Mouse (Mus musculus) kidney, postnatal 10 days (tissue): ENCODE measurements around the gene Gm9817.
"Not testable (repeated sequence)": the region's sequence is repeated elsewhere in the genome, so short reads cannot be mapped to it uniquely, and the experiment has no call there.

Experiments
- DNase-seq: peaks from one replicate; pipeline ENCODE4 v3.0.0; 2021; ENCODE audit warnings: mixed read lengths

Gm9817 gene

GRCm38 (mm10) chr13:45078392-45078791 is at the start of gene Gm9817:
Gene Gm9817 (plus strand): TSS chr13:45078692.
- not testable (repeated sequence) for DNase-seq

DNA sequence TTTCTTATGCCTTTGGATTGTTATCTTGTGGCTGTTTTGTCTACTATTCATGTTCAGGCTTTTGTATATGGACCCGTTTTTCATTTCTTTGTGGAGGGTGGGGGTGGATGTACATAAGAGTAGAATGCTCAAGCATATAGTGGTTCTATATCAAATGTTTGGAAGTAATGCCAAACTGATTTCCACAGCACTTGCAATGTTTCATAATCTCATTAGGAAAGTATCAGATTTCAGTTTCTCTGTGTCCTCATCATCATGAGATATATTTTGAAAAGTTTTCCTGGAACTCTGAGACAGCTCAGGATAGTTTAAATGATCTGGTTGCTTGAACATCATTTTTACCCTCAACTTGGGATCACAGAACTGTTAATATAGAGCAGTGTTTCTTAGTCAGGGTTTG is 48.7 kb upstream of the Gm9817 start:
- no peak for DNase-seq

DNA sequence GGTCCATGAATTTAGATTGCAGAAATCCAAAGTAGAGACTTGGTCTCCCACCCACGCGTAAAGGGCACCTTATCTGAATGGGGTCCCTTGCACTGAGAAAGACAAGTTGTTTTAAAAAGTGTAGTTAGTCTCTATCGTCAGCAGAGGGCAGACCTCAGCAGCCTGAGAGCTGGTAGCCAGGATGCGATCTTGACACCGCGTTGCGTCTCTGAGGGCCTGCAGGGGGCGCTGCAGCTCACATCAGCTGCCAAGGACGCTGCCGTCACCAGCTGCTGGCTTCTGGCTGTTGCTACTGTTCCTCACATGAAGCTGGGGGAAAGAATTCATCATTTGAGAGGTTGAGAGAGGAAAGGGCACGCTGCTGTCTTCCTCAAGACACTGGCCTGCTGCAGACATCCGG is 47.7 kb upstream of the Gm9817 start:
- DNase-seq: peak; percentile 95

DNA sequence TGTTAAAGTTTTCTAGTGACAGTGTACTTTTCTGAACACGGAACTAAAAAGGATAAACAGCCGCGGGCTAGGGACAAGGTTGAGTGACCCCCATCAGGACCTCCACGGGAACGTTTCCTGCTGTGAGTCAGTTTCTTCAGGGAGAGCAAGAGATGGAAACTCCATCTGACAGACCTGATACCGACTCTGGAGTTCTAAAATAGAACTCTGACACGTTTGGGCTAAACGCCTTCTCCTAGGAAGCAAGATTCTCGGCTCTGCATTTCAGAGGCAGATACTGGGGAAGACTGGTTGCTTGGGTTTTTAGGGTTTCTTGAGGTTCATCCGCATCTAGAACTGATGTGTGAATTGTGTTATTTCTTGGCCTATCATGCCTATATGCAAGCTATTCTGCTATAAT is 47.2 kb upstream of the Gm9817 start:
- no peak for DNase-seq

GRCm38 (mm10) chr13:45031748-45032147 is 46.7 kb upstream of the Gm9817 start:
- peak; percentile 37 for DNase-seq

- no peak for DNase-seq
Observed at GRCm38 (mm10) chr13:45032484-45032883, 46.0 kb upstream of the Gm9817 start.

- no peak for DNase-seq
Observed at GRCm38 (mm10) chr13:45033360-45033759, 45.1 kb upstream of the Gm9817 start.

DNA sequence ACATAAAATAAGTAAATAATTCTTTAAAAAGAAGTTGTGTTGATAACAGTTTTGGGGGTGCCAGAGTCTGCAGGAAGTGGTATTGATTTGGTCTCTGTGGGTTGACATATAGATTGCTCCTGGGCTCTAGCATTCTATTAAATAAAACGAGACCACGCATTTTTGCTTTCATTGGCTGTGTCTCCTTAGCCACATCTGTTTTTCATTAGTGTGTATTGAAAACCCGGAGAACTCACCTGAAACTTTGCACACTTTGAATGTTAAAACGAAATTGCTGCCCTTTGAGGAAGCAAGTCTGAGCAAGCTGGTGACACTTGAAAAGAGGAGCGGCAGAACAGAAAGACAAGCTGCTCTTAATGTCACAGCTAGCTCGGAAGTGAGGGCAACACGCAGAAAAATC is 43.7 kb upstream of the Gm9817 start:
- no peak for DNase-seq

GRCm38 (mm10) chr13:45036417-45036816 is 42.1 kb upstream of the Gm9817 start:
- no peak for DNase-seq

DNA sequence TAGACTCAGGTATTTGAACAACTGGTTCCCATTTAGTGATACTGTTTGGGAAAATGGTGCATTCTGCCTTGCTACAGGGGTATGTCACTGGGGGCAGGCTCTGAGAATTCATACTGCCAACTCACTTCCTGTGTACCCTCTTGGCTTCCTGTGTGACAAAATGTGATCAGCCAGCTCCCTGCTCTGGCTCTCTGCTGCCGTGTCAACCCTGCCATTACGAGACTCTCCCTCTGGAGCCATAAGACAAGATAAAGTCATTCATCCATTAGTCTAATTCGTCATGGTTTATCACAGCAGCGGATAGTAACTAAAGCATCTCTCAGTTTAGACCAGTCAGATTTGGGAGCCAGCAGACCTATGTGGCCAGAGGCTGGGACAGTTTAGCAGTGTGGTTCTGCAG is 38.3 kb upstream of the Gm9817 start:
- no peak for DNase-seq

GRCm38 (mm10) chr13:45040741-45041140 is 37.8 kb upstream of the Gm9817 start:
- DNase-seq: no peak

DNA sequence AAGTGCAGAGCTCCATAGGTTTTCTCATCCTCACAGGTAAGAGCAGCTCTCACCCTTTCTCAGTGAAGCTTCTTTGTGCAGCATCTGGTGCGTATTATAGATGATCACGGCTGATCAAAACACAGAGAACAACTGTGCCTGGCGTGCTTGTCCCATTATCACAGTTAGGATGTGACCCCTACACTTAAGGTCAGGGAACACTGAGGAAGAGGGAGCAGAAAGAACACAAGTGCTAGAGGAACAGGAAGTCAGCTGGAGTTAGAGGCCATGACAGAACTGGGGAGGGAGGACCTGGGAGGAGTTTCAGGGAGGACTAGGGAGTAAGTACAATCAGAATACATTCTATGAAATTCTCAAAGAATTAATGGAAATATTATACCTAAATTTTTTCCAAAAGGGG is 35.0 kb upstream of the Gm9817 start:
- no peak for DNase-seq

- no peak for DNase-seq
Observed at GRCm38 (mm10) chr13:45049261-45050020, 29.1 kb upstream of the Gm9817 start.

GRCm38 (mm10) chr13:45052805-45053204 is 25.7 kb upstream of the Gm9817 start:
- DNase-seq: no peak

- no peak for DNase-seq
Observed at GRCm38 (mm10) chr13:45053843-45054242, 24.6 kb upstream of the Gm9817 start.

DNA sequence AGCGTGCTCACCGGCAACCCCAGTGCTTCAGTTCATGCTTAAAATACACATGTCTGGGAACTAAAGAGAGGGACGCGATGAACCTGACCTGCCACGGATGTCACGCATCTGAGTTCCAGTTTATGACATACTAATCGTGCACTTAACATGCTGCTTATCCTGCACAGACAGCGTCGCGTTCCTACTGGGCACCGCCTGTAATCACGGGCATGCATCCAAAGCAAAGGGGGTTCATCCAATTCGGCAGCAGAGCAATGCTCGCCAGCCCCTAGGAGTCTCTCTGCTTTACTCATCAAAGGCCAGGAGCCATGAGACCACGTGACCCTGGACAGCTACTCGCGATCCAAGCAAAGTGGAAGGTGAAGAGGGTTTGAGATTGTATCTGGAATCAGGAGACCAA is 19.3 kb upstream of the Gm9817 start:
- DNase-seq: no peak

DNA sequence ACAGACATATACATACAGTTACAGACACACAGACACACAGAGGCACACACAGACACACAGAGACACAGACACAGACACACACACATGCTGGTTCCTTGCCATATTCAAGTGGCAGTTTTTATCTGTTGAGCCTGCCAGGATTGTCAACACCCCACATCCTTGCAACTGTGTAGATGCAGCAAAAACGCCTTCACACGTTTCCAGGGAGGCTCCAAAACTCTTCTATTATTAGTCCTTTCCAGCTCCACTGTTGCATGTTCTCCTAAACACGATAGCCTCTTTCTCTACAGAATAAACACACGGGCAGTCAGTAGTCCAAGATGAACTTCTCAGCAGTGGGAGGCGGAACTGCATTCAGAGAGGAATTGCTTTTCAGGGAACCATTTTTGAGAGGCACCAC is 15.3 kb upstream of the Gm9817 start:
- DNase-seq: no peak

DNA sequence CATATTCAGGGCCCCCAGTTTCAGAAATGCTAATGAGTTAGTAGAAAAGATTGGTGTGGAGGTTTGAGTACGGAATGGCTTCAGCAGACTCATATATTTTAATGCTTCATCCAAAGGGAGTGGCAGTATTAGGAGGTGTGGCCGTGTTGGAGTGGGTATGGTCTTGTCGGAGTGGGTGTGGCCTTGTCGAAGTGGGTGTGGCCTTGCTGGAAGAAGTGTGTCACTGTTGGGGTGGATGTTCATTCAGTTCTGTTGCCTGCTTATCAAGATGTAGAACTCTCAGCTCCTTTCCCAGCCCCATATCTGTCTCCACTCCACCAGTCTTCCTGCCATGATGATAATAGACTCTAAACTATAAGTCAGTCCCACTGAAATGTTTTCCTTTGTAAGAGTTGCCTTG is 13.5 kb upstream of the Gm9817 start:
- DNase-seq: no peak

DNA sequence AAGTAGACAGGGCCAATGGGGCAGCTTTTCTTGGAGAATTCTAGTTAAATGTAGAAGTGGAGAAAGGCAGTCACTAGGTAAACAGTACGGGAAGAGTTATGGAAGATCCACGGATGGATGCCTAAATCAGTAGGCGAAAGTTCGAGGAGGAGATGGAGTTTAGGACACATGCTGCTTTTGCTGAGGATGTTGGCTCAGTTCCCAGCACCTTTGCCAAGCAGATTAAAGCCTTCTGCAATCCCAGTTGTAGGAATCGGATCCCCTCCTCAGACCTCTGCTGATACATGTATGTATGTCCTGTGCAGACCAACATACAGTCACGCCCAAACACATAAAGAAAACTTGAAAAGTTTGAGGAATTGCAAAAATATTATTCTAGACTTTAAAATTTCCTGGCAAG is 8.1 kb upstream of the Gm9817 start:
- DNase-seq: peak; percentile 30

DNA sequence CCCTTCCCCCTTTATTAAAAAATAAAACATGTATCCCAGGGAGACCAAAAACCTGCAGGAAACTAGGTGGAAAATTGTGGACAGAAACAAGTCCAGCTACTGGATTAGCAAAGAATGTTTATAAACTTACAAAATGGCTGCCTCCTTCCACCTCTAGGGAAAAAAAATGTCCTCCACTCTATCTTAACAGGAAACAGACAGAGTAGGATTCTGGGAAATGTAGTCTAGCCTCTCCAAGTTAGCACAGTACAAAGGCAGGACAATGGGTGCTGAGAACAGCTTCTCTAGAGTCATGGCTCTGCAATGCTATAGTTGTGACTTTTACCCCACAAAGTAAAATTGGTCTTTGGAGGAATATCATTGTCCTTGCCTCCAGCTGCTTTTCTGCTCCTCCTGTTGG is 3.5 kb upstream of the Gm9817 start:
- DNase-seq: no peak

DNA sequence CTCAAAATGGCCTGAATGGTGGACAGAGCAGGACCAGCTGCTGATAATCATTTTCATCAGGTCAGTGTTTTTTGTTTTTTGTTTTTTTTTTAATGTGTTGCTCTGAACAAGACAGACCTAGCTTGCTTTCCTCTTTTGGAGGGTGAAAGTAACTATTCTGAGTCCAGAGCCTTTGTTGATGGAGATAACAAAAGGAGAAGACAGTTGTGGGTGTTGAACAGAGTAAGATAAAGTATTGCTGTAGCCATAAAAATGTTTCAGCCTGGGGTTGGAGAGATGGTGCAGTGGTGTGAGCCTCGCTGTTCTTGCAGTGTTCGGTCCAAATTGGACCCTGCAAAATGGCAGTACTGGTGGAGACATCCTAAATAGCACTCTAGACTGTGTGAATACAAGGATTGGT is 2.8 kb upstream of the Gm9817 start:
- no peak for DNase-seq

GRCm38 (mm10) chr13:45080771-45081170 is 2.3 kb downstream of the Gm9817 start:
- no peak for DNase-seq

GRCm38 (mm10) chr13:45083696-45084095 is 5.2 kb downstream of the Gm9817 start:
- peak; percentile 75 for DNase-seq

DNA sequence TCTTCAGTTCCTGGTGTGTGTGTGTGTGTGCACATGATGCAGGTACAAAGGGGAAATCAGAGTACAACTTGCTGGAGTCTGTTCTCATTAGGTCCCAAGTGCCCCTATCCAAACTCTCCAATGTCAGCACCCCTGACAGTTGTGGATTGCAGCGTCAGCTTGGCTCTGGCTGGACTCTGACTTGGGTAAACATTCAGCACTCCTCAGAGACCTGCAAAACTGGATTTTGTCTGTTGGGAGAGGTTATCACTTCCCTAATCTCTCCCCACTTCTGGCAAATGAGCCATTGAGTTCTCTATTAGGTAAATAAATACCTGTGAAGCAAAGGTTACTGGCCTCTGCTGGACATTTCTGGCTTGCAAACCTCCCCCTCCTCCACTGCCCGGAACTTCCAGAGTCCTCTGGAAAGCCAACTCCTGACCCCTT is 10.3 kb downstream of the Gm9817 start:
- peak; percentile 74 for DNase-seq

- DNase-seq: peak; percentile 10
Observed at GRCm38 (mm10) chr13:45089846-45090245, 11.4 kb downstream of the Gm9817 start.
